Mouse (Mus musculus) B cell, adult 2 months (primary cell): ENCODE results near the gene Idh3b.

Experiments
- DNase-seq, 2 experiments: peaks; one replicate each; pipeline ENCODE4 v3.0.0; 2022

The Idh3b gene

DNA sequence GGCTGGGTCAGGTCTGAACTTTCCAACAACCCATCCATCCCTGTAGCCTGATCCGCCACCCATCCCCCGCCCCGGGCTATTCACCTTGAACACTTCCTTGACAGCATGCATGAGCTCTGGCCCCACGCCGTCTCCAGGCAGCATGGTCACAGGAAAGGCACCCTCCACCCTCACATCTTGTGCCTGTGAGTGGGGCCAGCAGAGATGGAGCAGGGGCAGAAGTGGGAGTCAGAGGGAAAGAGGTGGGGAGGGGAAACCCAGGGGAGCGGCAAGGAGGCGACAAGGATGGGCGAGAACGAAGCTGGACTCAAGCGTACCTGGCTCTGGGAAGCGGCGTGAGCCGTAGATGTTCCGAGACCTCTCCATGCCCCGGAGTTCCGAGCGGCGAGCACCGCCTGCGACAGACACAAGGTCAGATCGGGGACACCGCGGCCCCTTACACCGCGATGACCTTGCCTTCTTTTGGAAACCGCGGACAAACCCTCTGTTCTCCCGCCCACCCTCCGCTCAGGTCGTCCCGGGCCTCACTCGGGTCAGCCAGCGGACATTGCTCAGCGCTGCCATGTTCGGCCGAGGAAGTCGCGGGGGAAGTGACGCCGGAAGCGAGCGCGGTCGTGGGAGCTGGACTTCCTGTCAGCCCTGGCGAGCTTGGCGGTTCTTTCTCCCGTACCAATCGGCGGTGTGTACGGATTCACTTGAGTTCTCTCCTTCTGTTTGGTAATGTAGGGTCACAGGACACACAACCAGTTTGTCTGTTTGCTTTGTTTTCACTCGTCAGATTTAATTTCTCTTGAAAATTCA lies at the start of gene Idh3b:
Idh3b (minus strand) TSS at position 694 of the 801 bp plus-strand sequence.
- peak; percentile 84 to 85 for DNase-seq

DNA sequence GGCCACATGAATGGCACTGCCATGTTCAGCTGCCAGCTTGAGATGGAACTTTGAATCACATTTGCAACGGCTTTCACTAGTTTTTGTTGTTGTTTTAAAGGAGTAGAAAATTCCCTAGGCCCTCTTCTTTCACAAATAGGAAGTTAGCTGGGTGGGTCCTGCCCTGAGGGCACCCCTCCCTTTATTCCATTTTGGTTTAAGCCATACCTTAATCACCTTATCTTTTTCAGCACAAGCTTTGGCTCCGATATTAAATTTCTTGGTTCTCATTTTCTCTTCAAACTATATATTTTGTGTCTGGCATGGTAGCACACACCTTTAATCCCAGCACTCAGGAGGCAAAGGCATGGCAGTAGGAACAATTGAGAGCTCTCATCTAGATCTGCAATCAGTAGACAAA lies 45.2 kb upstream of the Idh3b start:
- no peak for DNase-seq

DNA sequence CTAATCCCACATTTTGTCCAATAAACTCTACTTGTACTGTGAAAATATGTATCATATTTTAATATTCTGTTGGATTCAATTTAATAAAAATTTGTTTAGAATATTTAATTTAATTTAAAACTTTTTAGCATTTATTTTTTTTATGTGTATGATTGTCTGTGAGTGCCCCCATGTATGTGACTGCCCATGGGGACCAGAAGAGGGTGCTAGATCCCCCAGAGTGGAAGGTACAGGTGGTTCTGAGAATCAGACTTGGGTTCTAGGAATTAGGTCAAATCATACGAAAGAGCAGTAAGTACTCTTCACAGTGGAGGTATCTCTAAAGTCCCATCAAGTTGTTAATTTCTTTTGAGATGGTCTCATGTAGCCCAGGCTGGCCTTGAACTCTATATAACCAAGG lies 42.7 kb upstream of the Idh3b start:
- no peak for DNase-seq

DNA sequence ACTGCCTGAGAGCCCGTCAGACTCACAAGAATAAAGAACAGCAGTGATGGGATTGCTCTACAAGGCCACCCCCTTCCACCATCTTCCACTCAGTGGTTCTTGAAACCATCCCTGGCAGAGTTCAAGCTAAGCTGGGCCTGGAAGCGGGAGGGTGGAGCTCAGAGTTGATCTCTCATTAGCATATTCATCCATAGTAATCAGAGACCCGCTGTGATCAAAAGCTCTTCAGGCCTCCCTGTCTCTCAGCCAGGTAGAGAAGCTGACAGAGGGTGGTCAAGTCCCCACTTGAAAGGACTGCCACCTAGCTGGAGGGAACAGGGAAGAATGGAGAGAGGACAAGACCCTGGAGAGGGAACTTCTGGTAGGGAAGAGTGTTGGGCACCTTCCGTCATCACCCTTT lies 18.7 kb upstream of the Idh3b start:
- DNase-seq = no peak

DNA sequence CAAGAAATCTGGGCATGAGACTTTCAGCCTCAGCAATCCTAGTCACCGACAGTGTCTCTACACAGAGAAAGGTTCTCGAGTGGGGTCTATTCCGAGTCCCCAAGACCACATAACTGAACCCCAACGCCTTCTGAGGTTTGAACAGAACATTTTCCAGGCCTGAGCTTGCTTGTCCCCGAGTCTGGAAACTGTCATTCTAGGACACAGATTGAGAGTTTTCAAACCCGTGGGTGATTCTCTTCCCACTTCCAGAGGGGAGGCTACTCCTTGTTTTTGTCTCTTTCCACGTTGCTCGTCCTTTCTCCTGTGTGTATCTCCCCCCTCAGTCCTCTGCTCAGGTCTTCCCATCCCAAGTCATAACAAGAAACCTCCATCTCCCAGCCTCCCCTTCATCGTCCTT lies 13.2 kb upstream of the Idh3b start:
- DNase-seq = no peak

DNA sequence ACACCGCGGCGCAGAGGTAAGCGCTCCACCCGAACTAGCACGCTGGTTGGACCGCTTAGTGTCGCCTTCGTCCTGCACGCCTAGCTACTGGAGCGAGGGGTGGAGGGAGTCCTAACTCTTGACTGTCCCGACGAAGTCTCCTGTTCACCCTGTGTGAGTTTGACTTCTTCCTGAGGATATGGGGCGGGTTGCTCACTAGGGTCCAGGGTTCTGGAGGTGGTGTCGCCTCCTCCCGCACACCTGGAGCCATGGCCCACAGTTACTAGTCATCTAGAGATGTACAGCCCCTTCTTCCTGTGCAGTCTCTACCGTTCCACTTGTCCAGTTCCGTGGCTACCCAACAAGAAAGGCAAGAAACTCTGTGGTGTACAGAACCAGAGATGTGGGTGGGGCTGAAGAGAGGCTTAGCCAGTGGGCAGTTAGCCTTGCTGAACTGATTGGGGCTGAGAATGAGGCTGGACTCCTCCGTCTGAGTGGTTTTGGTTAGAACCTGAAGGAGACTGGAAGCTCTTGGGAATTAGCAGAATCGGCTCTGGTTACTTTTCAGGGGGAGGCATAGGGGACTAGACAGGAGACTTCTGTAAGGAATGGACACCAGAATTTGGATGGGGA lies 11.9 kb upstream of the Idh3b start:
- DNase-seq = peak in 1 of 2 experiments; percentile 11

DNA sequence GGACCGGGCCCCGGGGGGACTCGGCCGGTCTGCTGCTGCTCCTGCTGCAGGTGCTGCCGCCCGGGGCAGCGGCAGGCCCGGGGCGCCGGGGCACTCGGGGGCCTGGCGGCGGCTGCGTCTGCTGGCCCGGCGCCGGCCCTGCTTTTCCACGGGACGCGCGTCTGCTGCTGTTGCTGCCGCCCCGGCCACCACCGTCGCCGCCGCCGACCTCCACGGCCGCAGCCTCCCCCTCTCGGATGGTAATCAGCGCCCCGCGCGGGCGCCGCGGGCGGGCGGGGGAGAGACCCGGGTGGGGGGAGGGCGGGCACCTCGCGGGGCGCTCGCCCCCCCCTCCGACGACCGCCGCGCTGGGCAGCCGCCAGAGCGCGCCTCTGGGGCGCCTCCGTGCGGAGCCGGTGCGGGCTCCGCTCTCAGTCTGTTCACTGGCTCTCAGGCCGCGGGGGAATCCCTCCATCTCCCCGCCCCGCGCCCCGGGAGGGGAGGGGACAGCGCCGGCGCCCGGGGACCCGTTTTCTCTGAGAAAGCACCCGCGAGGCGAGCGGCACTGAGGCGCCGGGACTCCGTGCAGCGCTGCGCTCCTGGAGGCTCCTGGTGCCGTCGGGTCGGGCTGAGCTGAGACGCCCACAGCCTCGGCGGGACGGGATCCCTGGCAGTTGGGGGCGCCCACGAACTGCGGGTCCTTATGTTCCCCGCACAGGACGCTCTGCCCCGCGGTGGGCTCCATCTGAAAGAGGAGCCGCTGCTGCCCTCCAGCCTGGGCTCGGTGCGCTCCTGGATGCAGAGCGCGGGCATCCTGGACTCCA lies 11.2 kb upstream of the Idh3b start:
- peak; percentile 46 to 47 for DNase-seq

DNA sequence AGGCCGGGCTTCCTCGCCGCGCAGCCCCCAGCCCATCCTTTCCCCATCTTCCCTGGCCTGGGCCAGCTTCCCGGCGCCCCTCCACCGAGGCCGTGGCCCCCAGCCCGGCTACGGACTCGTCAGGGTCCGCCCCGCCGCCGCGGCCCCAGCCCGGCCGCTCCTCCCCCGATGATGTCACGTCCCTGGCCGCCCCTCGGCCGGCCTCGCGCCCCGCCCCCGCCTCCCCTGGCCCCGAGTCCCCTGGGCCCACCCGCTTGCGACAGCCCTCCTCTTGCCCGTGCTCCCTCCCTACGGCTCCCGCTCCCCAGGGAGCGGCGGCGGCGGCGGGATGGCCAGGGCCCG lies 10.6 kb upstream of the Idh3b start, which contains the start of gene Ebf4:
Ebf4 (plus strand) TSS at position 234 of the 342 bp plus-strand sequence.
- DNase-seq = no peak

DNA sequence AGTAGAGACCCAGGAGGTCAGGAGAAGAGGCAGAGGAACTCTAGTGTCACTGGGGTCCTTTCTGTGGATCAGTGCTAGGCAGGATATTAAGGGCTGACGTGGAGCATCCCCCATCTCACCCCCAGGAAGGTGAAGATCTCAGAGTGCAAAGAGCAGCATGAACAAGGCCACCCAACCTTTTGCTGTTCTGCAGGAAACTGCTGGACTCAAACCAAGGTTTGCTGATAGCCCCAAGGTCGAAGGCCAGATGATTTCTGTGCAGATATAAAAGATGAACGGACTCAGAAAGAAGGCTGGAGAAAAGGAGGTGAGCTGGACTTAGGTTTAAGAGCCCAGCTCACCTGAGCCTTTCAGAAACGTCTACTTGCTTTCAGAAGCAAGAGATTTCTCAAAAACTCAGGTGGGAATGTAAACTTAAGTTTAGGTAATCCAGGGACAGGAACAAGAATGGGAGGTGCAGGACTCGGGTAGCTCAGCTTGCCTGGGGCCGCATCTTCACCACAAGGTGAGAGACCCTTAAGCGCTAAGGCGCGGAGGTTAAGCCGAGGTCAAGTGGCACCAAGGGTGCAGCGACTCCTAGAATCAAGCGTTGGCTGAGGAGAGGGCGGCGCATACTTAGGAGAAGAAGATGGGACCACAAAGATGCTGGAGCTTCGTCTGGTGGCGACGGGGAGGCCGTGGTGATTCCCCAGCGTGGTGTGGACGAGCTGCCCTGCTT lies 10.0 kb upstream of the Idh3b start:
- DNase-seq = no peak

DNA sequence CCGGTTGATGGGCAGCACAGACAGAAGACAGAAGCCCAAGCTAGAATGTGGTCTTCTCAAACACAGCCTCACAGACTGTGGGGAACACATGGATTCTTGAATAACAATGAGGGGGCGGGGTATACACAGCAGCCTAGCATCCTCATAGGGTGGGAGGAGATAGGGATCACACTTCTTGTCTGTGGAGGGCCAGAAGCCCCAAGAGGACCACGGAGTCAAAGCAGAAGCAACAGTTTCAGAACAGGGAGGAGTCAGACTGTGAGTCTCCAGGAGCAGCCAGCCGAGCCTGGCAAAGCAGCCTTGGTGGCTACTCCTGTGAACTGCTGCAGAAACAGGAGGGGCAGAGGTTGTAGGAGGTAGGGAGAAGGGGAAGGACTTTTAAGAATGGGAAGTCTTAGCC lies 9.1 kb upstream of the Idh3b start:
- DNase-seq = peak in 1 of 2 experiments; percentile 19

DNA sequence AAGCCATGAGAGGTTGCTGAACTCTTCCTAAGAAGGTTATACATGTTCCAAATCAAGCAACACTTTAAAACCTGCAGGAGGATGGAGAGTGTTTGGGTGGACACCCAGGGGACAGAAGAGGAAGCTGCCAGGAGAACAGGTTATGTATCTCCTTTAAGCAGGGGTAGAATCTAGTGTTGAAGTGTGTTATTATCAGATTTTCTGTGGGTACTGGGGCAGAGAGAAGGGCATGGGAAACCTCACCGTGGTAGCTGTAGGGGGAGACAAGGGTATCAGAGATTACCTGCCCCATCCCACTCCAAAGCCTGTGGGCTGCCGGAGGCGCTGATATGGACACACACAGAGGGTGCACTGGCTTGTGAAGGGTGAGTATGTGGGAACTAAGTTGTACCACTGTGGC lies 8.7 kb upstream of the Idh3b start:
- no peak for DNase-seq

DNA sequence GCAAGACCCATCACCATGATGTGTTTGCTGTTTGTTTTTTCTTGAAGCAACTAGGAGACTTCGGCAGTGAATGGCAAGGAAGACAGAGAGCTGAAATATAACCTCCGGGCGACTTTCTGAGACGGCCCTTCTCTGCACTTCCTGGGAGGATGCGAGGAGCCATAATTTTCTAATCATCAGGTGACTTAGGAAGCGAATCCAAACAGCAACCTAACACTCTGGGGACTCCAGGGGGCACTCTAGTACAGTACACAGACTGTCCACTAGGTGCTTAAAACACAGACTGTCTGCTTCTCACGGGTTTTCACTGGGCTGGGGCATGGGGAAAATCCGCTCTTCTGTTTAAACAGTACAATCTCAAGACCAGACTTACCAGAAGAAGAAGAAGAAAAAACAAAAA lies 7.1 kb upstream of the Idh3b start:
- peak; percentile 63 to 75 for DNase-seq

DNA sequence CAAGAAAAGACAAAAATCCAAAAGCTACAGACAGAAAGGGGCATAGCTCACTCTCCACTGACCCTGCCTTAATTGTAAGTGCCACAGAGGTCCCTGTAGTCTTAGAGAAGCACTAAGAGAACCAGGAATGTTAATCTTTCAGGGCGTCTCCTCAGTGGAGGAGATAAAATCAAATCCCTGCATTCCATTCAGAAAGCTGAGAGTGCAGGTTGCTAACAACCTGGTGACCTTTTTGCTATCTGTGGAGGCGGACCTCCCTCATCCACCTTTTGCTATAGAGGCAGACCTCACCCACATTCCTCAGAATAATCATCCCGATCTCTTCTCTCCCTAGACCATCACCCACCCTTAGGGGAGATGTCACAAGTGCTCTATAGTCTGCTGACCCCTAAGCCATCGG lies 4.7 kb upstream of the Idh3b start:
- DNase-seq = no peak

DNA sequence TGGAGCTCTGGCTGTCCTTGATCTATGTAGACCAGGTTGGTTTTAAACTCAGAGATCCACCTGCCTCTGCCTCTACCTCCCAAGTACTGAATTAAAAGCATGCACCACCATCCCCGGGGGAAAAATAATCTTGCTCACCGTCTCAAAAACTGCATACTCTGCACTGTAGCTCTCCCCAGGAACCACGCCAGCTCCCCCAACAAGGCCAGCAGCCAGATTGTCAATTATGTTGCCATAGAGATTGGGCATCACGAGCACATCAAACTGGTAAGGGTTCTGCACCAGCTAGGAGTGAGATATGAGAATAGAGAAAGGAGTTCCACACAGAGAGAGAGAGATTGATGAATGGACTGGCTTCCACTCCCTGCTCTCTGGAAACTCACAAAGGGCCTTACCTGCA lies 3.5 kb downstream of the Idh3b start:
- DNase-seq = no peak

DNA sequence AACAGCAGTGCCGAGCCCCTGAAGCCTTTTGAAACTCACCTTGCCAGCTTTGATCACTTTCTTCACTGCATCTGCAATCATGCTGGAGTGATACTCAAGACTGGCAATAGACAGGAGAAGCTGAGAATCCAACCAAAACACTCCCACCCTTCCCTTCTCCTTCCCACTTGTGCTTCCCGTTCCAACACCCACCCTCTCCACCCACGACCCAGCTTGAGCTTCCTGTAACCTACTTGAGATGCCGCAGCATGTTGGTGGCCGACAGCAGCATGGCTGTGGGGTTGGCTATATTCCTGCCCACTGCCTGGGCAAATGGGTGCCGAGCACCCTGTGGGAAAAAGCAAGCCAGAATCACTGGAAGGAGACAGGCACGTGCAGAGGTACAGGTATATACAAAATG lies 4.1 kb downstream of the Idh3b start:
- DNase-seq = no peak

DNA sequence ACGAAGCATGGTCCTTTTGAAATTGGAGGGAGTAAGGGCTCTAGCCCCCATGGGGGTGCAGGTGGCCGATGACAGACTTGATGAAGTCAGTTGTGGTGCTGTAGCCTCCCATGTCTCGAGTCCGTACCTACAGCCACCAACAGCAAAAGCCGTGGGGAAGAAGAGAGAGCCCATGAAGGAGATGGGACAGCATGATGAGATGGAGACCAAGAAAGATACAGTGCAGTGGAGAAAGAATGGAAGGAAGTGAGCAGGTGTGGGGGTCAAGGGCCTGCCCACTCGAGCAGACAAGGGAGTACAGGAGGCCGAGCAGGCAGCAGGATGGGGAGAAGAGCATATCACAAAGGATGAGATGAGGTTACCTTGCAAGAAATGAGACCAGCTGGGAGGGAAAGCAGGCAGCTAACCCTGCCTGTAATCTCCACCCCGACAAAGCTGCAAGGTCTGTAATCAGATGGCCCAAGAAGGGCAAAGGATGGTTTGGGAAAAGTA lies 4.7 kb downstream of the Idh3b start:
- no peak for DNase-seq

DNA sequence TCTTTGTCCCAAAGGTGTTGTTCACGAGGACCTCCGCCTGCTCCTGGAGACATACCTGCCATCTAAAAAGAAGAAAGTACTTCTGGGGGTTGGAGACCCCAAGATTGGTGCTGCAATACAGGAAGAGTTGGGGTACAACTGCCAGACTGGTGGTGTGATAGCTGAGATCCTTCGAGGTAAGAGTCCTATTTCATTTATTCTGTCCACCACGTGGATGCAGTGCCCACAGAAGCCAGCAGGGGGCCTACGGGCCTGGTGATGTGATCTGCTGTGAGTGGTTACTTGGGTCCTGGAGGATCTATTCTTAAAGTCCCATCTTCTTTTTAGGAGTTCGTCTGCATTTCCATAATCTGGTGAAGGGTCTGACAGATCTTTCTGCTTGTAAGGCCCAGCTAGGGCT lies 8.7 kb downstream of the Idh3b start:
- DNase-seq = peak; percentile 86 to 88

DNA sequence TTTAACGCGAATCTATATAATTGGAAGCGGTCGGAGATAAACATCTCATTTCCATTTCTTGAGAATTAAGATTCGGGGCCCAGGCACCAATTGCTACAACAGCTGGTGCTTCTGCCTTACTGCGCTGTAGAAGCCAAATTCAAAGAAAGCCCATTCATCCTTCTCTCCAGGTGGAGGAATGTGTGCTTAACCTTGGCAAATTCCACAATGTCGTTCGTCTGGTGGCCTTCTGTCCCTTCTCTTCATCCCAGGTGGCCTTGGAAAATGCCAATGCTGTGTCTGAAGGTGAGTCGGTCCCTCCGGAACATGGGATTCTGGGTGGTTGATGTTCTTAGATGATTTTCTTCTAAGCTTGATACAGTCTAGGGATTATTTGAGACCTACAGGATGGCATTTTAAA lies 9.5 kb downstream of the Idh3b start:
- DNase-seq = no peak

DNA sequence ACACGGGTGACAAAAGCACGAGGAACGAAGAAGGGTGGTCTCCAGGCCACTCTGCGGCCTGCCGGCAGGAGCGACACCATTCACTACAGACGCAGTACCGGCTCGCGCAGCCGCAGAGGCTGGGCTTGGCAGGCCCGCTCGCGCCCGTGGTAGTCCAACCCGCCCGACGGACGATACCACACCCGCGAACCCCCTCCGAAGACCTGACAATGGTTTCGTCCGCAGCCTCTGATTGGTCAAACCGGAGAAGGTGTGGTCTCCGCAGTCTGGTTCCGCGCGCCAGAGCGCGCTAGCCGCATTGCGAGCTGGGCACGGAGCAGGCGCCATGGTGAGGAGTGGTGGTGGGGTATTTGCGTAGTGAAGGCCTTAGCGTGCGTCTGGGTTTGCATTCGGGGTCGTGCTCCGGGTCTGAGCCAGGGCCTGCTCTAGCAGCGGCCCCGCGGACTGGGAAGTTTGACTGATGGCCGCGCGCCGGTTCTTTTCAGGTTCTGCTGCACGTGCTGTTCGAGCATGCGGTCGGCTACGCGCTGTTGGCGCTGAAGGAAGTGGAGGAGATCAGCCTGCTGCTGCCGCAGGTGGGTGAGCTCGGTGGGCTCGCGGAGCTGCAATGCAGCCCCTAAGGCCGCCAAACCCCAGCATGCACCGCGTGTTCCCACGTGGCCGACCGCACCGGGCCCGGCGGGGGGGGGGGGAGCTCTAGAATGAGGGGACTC lies 10.0 kb downstream of the Idh3b start, which contains the start of gene Nop56:
Nop56 (plus strand) TSS at position 282 of the 713 bp plus-strand sequence.
- DNase-seq = peak; percentile 99

DNA sequence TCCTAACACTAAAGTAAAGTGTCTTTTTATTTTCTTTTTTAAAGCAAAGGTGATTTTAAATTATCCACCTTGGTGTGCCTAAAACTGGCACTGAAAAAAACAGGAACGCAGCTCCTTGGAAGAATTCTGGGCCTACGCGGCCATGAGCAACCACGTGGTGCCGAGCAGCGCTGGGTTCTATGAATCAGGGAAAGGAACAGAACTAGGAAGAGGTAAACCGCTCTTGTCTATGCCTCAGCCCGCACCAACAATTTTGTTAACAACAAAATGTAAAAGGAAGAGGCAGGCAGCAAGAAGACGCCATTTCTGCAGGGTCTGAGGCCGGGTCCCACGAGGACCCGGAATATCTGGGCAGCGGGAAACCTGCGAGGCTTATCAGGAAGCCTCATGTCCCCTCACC lies 10.6 kb downstream of the Idh3b start:
- DNase-seq = no peak

DNA sequence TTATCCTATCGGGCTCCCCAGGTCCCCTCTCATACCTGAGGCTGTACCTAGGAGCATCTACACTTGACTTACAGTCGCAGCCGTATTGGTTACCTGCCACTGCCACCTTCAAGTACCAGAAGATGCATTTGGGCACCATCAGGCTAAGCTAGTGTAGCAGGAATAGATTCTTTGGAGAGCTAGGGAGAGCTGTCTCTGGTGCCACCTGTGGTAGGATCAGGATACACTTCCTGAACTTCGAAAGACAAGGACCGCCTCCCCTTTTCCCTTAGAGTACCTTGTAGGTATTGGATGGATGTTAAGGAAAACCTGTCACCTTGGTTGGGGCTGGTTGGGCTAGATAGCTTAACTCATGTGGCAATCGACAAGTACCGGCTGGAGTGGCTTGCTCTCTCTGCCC lies 16.3 kb downstream of the Idh3b start:
- DNase-seq = no peak

DNA sequence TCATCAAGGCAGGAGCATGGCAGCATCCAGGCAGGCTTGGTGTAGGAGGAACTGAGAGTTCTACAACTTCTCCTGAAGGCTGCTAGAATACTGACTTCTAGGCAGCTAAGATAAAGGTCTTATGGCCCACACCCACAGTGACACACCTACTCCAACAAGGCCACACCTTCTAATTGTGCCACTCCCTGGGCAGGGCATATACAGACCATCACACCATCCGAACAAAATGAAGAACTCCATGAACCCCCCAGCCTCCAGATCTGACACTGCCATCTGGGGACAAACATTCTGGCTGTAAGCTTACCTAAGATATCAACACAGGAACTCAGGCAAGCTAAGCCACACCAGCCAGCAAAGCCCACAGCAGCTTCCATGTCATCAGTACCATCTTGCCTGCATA lies 18.8 kb downstream of the Idh3b start:
- DNase-seq = no peak
